Mouse (Mus musculus) embryonic facial prominence, embryonic 13.5 days (tissue): ENCODE data around the gene Vmn2r72. TPM values are rescaled to one million over a fixed set of nuclear protein-coding genes. Genes with fewer than 3 reads are reported as not detected.

ENCODE experiments used
- ATAC-seq: fragments of 200-750 bp; cut with Nextera tagmentation; 2 replicates; pipeline ENCODE4 v1.8.0; 2017; ENCODE audit warnings: low read depth; ENCODE audit not compliant: insufficient number of reproducible peaks, insufficient read depth, low FRiP score, low TSS enrichment
- H3K27ac ChIP-seq: fragments of 300-500 bp; sonication (generic); 2 replicates; pipeline ENCODE4 v1.5.1; 2015; ENCODE audit warnings: moderate library complexity, mild to moderate bottlenecking, inconsistent platforms
- H3K27me3 ChIP-seq: fragments of 300-500 bp; sonication (generic); 2 replicates; pipeline ENCODE4 v1.6.1; 2015; ENCODE audit warnings: mild to moderate bottlenecking, inconsistent platforms
- H3K36me3 ChIP-seq: fragments of 300-500 bp; sonication (generic); 2 replicates; pipeline ENCODE4 v1.6.1; 2015; ENCODE audit warnings: mild to moderate bottlenecking, inconsistent platforms
- H3K4me1 ChIP-seq: fragments of 300-500 bp; sonication (generic); 2 replicates; pipeline ENCODE4 v1.6.1; 2015; ENCODE audit warnings: inconsistent platforms
- H3K4me2 ChIP-seq: fragments of 300-500 bp; sonication (generic); 2 replicates; pipeline ENCODE4 v1.6.1; 2015; ENCODE audit warnings: moderate library complexity, mild to moderate bottlenecking, inconsistent platforms
- H3K4me3 ChIP-seq: fragments of 300-500 bp; sonication (generic); 2 replicates; pipeline ENCODE4 v1.5.1; 2015; ENCODE audit warnings: mild to moderate bottlenecking, inconsistent platforms
- H3K9ac ChIP-seq: fragments of 300-500 bp; sonication (generic); 2 replicates; pipeline ENCODE4 v1.6.1; 2015; ENCODE audit warnings: mild to moderate bottlenecking, inconsistent platforms
- H3K9me3 ChIP-seq: fragments of 300-500 bp; sonication (generic); 2 replicates; pipeline ENCODE4 v1.6.1; 2016; ENCODE audit warnings: inconsistent platforms
- WGBS: fragments of 180-500 bp; shearing (Covaris S2); methylation state at CpG from one replicate; pipeline ENCODE4 v1.1.7; 2015; ENCODE audit warnings: mixed read lengths; 5-methylcytosine and 5-hydroxymethylcytosine counted together
- polyA plus RNA-seq: library from polyadenylated mRNA; unstranded; fragments of >200 nt; fragmentation: Nextera tagmentation; extraction: Ambion mirVana; gene quantifications from 2 replicates; pipeline ENCODE4 v1.2.1, GENCODE M21; 2015

The Vmn2r72 gene
- not detected in 2 replicates for polyA plus RNA-seq

- no peak within 1 kb of the TSS for H3K27ac ChIP-seq
- H3K36me3 ChIP-seq = no peaks in the 10 kb centered on the region
- no peaks in the 10 kb centered on the region for H3K9me3 ChIP-seq
- H3K4me2 ChIP-seq = no peak within 1 kb of the TSS
- H3K4me3 ChIP-seq = no peak within 1 kb of the TSS
- no peaks in the 10 kb centered on the region for H3K27me3 ChIP-seq
- no peaks in the 10 kb centered on the region for H3K4me1 ChIP-seq
- 78% methylated on average over 1 of the region's 1 CpGs for WGBS
- no peak for ATAC-seq
- H3K9ac ChIP-seq = no peak within 1 kb of the TSS
Measured at GRCm38 (mm10) chr7:85754997-85755396, at the start of gene Vmn2r72. Vmn2r72 (minus strand) TSS chr7:85755097.

Other genes with a start within 250 kb of the Vmn2r72 start
- gene Vmn2r71, start 192.0 kb downstream of the Vmn2r72 start, polyA plus RNA-seq = not detected in 2 replicates
- gene Vmn2r70, start 185.9 kb downstream of the Vmn2r72 start, polyA plus RNA-seq = not detected in 2 replicates
- gene Vmn2r73, start 121.2 kb upstream of the Vmn2r72 start, polyA plus RNA-seq = not detected in 2 replicates
- gene Vmn2r74, start 206.5 kb upstream of the Vmn2r72 start, polyA plus RNA-seq = not detected in 2 replicates